Mouse (Mus musculus) right cerebral cortex, postnatal 14 days (tissue): ENCODE measurements at regions not wholly inside any gene's neighbourhood (a gene's known extent, or its start where the extent isn't known, plus 50 kb on each side); places are given as distances from the start of the nearest gene placed in this dataset.

ENCODE experiments used
- DNase-seq: peaks from one replicate; pipeline ENCODE4 v3.0.0; 2022

DNA sequence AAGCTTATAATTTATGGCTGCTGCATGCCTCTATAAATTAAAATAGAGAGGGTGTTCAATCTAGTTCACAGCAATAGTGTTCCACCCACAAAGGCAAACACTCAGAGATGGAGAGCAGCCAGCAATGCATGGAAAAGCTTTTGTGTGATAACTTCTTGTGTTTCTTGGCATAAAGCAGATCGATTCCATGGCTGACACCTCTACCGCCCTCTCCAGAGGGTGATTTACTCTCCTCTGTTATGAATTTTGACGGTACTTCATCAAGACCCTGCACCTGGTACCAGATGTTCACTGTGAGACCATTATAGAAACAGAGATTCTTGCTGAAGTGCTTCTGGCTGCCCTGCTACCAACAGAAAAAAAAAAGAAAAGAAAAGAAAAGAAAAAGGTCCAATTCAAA, 54.1 kb upstream of the Btc start:
- no peak for DNase-seq

DNA sequence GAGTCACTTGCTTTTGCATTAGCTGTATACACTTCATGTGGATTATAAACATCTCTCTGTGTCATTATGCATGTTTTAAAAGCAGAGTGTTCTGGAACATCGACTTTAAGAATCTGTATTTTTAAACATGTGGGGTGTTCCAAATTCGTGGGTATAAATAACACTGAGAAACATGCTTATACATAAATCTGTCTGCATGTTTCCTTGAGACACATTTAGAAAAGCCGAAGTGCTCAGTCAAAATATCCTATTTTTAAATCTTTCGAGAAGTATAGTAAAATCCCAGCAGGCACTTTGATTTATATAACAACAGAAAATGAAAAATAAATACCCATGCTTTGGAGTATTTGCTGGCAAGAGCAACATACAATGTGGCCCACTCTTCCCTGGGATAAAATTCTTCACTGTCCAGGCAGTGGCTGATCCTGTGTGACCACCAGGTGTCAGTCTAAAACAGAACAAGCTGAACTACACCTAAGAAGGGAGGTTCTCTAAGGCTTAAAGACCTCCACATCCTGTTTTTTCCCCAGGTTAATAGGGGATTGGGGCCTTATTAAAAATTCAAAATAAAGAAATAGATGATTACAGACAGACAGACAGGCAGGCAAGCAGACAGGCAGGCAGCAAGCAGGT, 52.4 kb upstream of the Parm1 start:
- DNase-seq: peak; percentile 22
